Mouse (Mus musculus) ES-E14 (cell line): ENCODE measurements around the gene Slmap.

Experiments
- CHD2 ChIP-seq: IDR thresholded peaks from 2 replicates; pipeline ENCODE4 v1.6.1; 2014; ENCODE audit warnings: mild to moderate bottlenecking, low read depth, low read length, inconsistent platforms
- MAFK ChIP-seq: IDR thresholded peaks from 2 replicates; pipeline ENCODE4 v1.6.1; 2014; ENCODE audit warnings: mild to moderate bottlenecking, low read depth, low read length, inconsistent platforms; ENCODE audit not compliant: insufficient read depth

GRCm38 (mm10) chr14:26459516-26459915 lies 75.2 kb downstream of the Slmap start:
- no peak for TF ChIP-seq MAFK
- TF ChIP-seq CHD2, result no peak
